Mouse (Mus musculus) adrenal gland, adult 8-10 months (tissue): ENCODE measurements around the gene Dnaja3. TPM values are rescaled to one million over a fixed set of nuclear protein-coding genes. Genes with fewer than 3 reads are reported as not detected.
A peak's percentile ranks its signal among the peaks of the same experiment; 100 is the strongest.
"Not testable (repeated sequence)": the region's sequence is repeated elsewhere in the genome, so short reads cannot be mapped to it uniquely, and the experiment has no call there.

Source experiments
- DNase-seq: peaks from one replicate; pipeline ENCODE4 v3.0.0; 2022
- total RNA-seq, 4 experiments: library from RNA; stranded (reverse); gene quantifications; 2 replicates each; pipeline ENCODE4 v1.2.4; 2022

The Dnaja3 gene
- total RNA-seq, 4 experiments from 2014 or later: 107 to 132 (median 117) TPM

DNA sequence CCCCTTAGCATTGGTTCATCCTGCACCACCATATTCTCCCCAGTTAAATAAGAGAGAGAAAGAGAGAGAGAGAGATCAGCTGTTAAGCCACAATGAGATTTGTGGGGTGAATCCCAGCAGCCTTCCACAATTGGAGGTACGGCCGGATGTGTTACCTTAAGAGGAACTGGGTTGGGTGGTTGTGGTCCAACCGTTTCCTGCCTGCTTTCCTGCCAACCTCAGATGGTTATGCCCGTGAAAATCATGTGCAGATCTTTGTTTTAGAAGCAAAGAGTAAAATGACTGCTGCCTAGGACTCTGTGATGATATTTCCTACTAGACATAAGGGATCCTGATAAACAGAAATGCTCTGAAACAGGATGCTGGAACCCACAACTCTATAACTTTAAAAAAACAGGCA is 34.3 kb downstream of the Dnaja3 start:
- DNase-seq: no peak

- no peak for DNase-seq
Observed at GRCm38 (mm10) chr16:4676836-4677235, 37.0 kb downstream of the Dnaja3 start.

- no peak for DNase-seq
Observed at GRCm38 (mm10) chr16:4678080-4678479, 38.3 kb downstream of the Dnaja3 start.

GRCm38 (mm10) chr16:4679121-4680018 is 39.6 kb downstream of the Dnaja3 start, which contains the start of gene Coro7:
Gene Coro7, minus strand, starts transcription at chr16:4679777.
- DNase-seq: peak; percentile 89

DNA sequence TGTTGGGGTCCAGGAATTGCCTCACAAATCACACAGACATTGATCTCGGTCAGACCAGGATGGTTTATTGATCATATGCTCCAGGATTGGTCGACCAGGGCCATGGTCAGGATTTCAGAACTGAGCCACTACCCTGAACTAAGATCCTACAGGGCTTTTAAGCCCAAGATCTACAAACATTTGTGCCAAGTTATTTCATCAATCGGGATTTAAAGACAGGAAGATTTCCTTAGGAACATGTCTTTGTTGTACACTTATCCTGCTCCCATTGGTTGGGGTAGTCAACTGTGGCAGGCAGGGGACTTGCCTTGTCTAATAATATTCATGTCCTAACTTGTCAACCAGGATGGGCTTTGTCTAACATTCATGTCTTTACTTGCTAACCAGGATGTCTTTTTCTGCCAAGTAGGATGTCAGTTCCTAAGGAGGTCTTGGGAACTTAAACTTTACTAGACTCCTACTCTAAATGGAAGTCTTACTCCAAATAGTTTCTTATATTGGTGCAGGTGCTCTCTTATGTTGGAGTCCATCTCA is 41.2 kb downstream of the Dnaja3 start:
- DNase-seq: not testable (repeated sequence)

GRCm38 (mm10) chr16:4682628-4683179 is 42.9 kb downstream of the Dnaja3 start:
- DNase-seq: no peak

DNA sequence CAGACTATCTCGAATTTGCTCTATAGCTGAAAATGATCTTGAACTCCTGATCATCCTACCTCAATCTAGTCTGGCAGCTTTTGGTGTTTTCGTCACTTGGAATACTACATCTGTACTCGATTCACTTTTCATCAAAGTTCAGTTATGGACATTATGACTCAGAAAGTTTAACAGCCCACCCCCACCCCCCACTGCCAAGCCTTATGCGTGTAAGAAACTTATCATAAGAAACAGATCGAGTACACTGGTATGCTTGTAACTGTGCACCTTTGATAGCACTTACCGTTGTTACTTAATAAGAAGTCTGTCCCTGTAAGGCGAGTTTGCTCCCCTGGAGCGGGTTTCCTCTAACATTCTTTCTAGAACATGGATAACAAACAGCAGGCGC is 43.4 kb downstream of the Dnaja3 start:
- no peak for DNase-seq

DNA sequence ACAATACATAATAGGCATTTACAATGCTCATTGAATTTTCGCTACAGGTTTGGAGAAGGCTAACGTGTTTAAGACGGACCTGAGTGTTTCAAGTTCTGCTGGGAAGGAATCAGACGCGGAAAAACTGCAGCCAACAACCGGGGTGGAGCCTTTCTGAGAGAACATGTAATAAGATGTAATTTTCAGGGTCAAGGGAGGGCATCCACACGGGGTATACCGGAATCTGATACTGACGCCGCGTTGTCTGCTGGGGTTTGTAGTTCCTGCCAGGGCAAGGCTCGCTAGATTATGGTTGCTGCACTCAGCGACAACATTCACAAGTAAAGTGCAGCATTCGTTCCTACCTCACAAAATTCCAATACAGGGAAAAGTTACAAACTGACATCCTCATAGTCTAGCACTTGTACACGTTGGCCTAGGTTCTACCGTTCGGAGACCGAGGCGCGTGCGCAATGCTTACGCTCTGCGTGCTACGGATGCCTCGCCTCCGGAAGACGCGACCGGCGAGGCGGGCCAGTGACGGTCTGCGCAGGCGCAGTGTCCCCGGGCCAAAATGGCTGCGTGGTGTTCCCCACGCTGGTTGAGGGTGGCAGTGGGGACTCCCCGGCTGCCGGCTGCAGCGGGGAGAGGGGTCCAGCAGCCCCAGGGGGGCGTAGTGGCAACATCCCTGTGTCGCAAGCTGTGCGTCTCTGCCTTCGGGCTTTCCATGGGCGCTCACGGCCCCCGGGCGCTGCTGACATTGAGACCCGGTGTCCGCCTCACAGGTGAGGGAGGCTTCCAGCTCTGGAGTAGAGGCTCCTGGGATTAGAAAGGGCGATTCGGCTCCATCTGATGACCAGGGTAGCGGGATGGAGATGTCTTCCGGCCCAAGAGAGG is 44.0 kb downstream of the Dnaja3 start:
- peak; percentile 90 for DNase-seq

GRCm38 (mm10) chr16:4684457-4684791 is 44.6 kb downstream of the Dnaja3 start:
- DNase-seq: no peak

DNA sequence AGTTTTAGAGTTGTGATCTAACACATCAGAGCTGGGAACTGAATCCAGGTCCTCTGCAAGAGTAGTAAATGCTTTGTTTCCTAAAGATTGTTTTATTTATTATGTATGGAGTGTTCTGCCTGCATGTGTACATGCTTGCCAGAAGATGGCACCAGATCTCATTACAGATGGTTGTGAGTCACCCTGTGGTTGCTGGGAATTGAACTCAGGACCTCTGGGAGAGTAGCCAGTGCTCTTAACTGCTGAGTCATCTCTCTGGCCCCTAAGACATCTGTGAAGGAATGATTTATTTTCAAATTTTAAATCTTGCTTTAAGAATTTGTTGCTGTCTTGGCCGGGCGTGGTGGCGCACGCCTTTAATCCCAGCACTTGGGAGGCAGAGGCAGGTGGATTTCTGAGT is 49.6 kb downstream of the Dnaja3 start:
- not testable (repeated sequence) for DNase-seq

DNA sequence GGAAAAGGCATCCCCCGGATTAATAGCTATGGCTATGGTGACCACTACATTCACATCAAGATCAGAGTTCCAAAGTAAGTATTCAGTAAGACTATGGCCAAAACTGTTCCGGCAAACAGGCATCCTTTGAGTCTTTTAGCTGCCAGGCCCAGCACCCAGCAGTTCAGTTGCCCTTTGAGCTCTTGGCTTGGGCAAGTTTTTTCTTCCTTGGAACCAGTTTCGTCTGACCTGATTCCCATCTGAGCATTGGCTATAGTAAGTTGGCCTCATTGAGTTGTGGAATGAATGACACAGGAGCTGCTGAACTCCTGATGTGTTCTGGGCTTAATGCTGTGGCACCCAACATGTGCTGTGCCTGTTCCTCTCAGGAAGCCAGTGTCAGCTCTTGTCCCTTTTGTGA is 61.4 kb downstream of the Dnaja3 start:
- DNase-seq: no peak

GRCm38 (mm10) chr16:4702646-4703045 is 62.9 kb downstream of the Dnaja3 start:
- DNase-seq: no peak

- DNase-seq: no peak
Observed at GRCm38 (mm10) chr16:4705541-4705940, 65.8 kb downstream of the Dnaja3 start.

GRCm38 (mm10) chr16:4711173-4711572 is 71.4 kb downstream of the Dnaja3 start:
- DNase-seq: no peak

DNA sequence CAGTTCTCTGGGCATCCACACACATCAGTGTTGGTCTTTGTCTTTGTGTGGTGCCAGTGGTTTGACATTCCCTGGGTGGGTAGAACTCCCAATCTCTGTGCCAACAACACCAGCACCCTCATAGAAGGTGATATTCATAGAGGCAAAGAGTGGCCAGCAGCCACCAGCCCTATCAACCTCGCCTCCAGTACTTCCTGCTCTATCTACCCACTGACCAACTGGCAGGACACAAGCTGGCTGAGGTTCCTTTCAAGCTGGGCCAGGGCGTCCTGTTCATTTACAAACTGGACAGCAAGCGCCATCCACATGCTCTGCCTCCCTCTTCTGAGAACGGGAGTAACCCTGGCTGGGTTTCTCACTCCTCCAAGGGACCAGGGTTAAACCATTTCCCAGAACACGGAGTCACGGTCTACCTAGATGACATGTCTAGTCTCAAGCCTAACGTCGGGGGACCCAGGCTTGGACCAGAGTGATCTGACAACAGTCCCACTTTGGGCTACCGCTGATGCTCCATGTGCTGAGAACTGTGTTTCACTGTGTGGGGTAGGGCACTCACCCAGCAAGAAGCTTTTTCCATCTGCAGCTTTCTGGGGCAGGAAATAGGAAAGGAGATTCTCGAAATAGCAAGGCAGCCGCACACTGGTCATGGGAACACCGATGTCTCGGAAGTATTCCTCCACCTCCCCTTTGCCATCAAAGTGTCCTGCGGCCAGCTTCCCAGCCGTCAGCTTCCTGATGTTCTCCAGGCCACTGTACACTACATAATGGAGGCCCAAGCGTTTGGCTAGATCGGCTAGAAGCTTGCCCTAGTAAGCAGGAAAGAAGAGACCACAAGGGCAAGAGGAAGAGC is 74.3 kb downstream of the Dnaja3 start:
- DNase-seq: no peak

GRCm38 (mm10) chr16:4717866-4718265 is 78.1 kb downstream of the Dnaja3 start:
- DNase-seq: no peak

DNA sequence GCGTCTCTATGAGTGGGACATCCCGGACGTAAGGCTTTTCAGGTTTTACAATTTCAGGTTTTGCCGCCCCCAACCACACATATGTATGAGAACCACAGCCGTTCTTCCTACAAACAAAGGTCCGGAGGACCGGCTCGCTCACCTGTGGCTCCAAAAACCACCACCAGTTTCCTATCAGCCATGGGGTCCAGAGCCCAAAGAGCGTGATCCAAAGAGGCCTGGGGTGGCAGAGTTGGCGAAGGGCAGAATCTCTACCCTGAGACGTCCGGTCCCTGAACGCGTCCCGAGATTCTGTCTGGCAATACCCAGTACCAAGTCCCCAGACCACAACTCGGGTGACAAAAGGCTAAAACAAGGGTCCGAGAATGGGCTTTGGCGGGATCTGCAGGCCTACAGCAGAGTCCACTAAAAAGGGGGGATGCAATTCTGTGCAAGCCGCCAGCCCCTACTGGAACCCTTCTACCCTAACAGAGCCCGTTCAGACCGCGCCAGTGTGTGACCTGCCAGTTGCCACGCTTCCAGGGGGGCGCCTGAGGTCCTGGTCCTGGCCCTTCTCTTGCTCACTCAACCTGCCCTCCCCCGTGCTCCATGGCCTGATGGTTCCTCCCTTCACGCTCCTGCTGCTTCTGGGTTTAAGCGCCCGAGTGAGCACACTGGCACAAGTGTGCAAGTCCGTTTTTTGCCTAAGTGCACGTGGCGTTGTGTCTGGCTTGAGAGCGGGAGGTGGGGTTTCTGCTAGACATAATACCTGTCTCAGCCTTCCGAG is 79.1 kb downstream of the Dnaja3 start, which contains the start of gene Nmral1:
Gene Nmral1 (minus strand): TSS at position 604 of the 766 bp plus-strand sequence.
- DNase-seq: peak; percentile 23

DNA sequence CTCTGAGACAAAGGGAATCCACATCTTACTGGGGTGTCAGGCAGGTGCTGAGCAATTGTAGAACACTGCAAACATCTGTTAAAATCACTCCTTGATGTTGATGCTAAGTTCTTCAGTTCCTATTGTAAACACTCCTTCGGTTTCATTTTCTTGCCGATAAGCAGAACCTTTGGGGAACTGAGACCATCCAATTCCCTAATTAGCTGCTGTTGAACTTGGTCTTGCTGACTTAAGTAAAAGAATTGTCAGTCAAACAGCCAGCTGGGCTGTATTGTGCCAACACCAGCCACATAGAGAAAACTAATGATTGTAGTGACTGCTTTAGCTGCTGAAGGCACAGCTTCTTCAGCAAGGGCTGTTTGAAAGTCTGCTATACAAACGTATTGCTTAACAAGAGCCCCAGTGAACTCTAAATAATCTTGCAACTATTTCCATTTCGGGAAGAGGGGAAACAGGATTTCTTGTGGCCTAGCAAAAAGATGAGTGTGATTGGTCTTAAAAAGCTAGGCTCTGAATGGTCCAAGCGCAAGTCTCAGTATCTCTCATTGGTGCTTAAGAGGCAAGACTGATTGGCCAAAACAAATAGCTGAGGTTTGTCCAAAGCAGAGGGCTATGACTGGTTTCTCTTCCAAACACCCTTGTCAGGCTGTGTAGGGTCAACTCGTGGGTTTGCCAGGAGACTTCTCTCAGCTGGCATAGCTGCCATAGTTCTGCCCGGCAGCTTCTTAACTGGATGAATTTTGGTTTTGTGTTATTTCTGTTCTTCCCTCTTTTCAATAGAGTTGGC is 82.5 kb downstream of the Dnaja3 start:
- DNase-seq: no peak

- DNase-seq: no peak
Observed at GRCm38 (mm10) chr16:4722915-4723209, 83.1 kb downstream of the Dnaja3 start.

- no peak for DNase-seq
Observed at GRCm38 (mm10) chr16:4725266-4725665, 85.5 kb downstream of the Dnaja3 start.
